8 mouse cellular contexts compared by ENCODE assay signal in the genomic region with DNA sequence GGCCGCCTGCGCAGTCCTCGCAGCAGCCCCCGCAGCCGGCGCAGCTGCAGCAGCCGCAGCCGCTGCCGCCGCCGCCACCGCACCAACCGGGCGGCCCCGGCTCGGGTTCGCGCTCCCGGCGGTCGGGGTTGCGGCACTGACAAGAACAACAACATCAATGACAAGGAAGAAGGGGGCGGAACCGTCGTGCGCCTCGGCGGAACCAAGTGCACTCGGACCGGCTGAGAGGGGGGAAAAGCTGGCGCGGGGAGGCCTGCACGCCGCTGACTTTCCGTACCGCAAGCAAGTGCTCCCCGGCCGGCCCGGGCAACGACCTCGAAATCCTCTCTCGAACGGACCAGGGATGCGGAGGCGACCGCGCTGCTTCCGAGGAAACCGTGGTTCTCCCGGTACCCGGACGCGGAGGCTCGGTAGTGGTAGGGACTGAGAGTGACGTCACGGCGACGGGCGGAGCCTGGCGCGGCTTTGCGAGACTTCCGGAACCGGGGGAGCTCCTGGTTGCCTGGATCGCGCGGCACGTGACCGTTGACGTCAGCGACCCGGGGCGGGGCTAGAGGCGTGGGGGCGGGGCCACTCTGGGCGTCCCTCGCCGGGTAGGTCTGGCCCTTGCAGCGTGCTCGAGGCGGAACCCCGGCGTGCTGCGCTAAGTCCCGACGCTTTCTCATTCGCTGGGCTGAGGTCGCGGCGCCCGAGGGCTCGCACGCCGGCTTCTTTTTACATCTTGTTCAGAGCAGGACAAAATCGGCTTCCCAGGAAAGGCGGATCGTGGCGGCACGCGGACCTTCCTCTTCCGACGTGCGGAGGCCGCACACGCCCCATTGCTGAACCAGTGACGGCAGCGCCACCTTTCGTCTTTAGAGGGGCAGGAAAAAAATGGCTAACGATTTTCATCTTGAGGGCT. TPM values are rescaled to one million over a fixed set of nuclear protein-coding genes. Genes with fewer than 3 reads are reported as not detected.
DNase-seq lines count a peak whose midpoint lies in the region; ATAC-seq lines count a peak whose summit lies in the region.

A gene (minus strand): TSS at position 401 of the 901 bp plus-strand sequence.

- H3K4me1 ChIP-seq in hindbrain, embryonic 15.5 days (replicated peaks) = peaks cover 26% of the 10 kb centered on the region

- under 1% methylated on average over 107 of the region's 109 CpGs for WGBS in hindbrain, embryonic 15.5 days

- H3K9ac ChIP-seq in hindbrain, embryonic 15.5 days = peak within 1 kb of the TSS; percentile 81

- peak; percentile 97 for DNase-seq in T-cell, adult 2 months (ENCODE audit: low spot score)
- DNase-seq in cerebellum, postnatal 36 days = peak; percentile 95 to 97
- DNase-seq in frontal cortex, postnatal 36 days (ENCODE audit: low spot score in 2 of 2) = peak; percentile 96
- DNase-seq in left cerebral cortex, adult 11 months (ENCODE audit: low spot score) = peak; percentile 96
- DNase-seq in lung, postnatal 4 days = peak; percentile 97
- DNase-seq in retina, postnatal 7 days (ENCODE audit: low read depth, low spot score) = peak; percentile 98
- peak; percentile 92 for DNase-seq in urinary bladder, adult 2 months (ENCODE audit: low spot score)

- H3K27ac ChIP-seq in hindbrain, embryonic 15.5 days (replicated peaks) = peak within 1 kb of the TSS; percentile 95

- H3K4me3 ChIP-seq in hindbrain, embryonic 15.5 days = peak within 1 kb of the TSS; percentile 77

- H3K36me3 ChIP-seq in hindbrain, embryonic 15.5 days = no peaks in the 10 kb centered on the region

- no peaks in the 10 kb centered on the region for H3K27me3 ChIP-seq in hindbrain, embryonic 15.5 days

- H3K9me3 ChIP-seq in hindbrain, embryonic 15.5 days = no peaks in the 10 kb centered on the region

- H3K4me2 ChIP-seq in hindbrain, embryonic 15.5 days = peak within 1 kb of the TSS; percentile 62

- peak; percentile 97 for ATAC-seq in hindbrain, embryonic 15.5 days (ENCODE audit: low FRiP score, low read depth)

RNA-seq across cellular contexts. Expression of the gene that starts here (rescaled TPM):
- polyA plus RNA-seq in hindbrain, embryonic 15.5 days (2015; fragmentation: Nextera tagmentation; extraction: Ambion mirVana) = 8.2 and 8.8 TPM in 2 replicates
- 14.9 and 17.8 TPM in 2 replicates for polyA plus RNA-seq in urinary bladder, adult 2 months (2012; rRNA removed)

Comparison
In these comparisons a context has a peak if more than half of its experiments do, and no peak if none do; other contexts are left out.
1. Peak in every context shown above with its lines: DNase-seq, ATAC-seq, H3K4me3 ChIP-seq and H3K27ac ChIP-seq.